Mouse (Mus musculus) E14TG2a.4 (cell line): ENCODE results near the gene Actr6.

Experiments used
- H3K27me3 ChIP-seq: 2 replicates; pipeline ENCODE4 v1.6.1; 2014; ENCODE audit warnings: low read length, control low read depth; ENCODE audit not compliant: insufficient read depth
- H3K36me3 ChIP-seq: 2 replicates; pipeline ENCODE4 v1.6.1; 2014; ENCODE audit warnings: low read length, control low read depth; ENCODE audit not compliant: insufficient read depth
- H3K4me1 ChIP-seq: replicated peaks from 2 replicates; pipeline ENCODE4 v1.6.1; 2014; ENCODE audit warnings: low read depth, low read length, control low read depth
- H3K4me3 ChIP-seq: replicated peaks from 2 replicates; pipeline ENCODE4 v1.5.1; 2014; ENCODE audit warnings: mild to moderate bottlenecking, low read length
- H3K9me3 ChIP-seq: 2 replicates; pipeline ENCODE4 v1.6.1; 2014; ENCODE audit warnings: low read length, control low read depth
- CTCF ChIP-seq: conservative IDR thresholded peaks from 2 replicates; pipeline ENCODE4 v1.5.1; 2014; ENCODE audit warnings: low read length
- NANOG ChIP-seq: IDR thresholded peaks from 2 replicates; pipeline ENCODE4 v1.6.1; 2014; ENCODE audit warnings: borderline replicate concordance, low read length, mixed read lengths
- POU5F1 ChIP-seq: IDR thresholded peaks from 2 replicates; pipeline ENCODE4 v1.6.1; 2014; ENCODE audit warnings: low read length, borderline replicate concordance

Actr6 gene

DNA sequence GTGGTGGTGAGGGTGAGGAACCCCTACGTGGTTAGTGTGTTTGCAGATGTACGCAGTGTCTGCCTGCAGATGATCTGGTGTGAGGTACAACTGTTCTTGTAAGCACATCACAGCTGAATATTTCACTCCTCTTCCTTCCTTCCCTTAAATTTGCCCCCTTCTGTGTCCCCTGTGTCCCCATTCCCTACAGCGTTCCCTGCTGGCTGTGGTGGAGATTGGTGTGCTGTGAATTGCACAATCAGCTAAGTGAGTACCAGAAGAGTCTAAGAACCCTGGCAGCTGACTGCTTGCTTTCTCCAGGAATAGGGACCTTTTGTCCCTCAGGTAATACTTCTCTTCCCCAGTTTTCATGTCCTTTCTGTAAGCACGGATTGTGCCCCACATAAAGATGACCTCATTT is 23.1 kb upstream of the Actr6 start:
- Histone ChIP-seq H3K9me3 (no peaks in the 10 kb centered on the region), H3K4me3 (no peak overlapping the region), H3K36me3 (peaks cover 8% of the 10 kb centered on the region; the same call in 1 of the 2 replicates), H3K27me3 (no peaks in the 10 kb centered on the region), H3K4me1 (no peaks in the 10 kb centered on the region)
- no peak for TF ChIP-seq NANOG

DNA sequence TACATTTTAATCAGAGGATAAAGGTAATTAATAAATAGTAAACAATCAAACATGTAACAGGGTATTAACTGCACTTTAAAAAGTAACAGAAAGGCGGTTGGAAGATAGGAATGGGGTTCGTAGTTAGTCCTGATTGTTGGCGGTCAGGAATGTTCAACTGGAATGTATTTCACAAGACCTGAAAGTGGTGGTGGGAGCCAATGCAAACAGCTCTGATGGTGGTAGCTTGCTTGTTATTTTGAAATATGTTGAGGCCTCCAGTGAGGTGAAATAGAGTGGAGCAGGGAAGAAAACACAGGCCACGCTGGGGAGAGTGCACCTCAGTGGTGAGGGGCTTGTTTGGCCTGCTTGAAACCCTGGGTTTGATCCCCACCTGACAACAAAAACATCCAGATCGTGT is 19.0 kb upstream of the Actr6 start:
- Histone ChIP-seq H3K27me3 (no peaks in the 10 kb centered on the region), H3K36me3 (no peaks in the 10 kb centered on the region), H3K9me3 (no peaks in the 10 kb centered on the region), H3K4me3 (no peak overlapping the region), H3K4me1 (0 out of 2 replicates have a peak, but pooled peaks cover 3% of the 10 kb centered on the region)
- TF ChIP-seq CTCF, result no peak

DNA sequence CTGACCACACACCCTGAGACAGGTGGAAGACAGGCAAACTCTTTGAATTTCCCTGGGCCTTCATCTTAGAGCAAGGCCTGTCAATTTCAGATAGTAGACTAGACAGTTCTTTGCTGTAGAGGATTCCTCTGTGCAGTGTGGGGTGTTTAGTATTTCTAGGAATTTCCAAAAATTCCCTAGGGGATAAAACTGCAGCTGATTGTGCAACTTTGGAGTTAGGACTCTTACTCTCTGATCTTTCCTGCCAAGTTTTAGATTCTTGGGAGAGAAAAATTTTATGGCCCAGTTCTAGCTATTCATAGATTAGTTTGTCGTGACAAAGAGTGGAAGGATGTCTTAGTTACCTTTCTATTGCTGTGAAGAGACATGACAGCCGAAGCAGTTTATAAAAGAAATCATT is 16.5 kb upstream of the Actr6 start:
- no peak overlapping the region for H3K4me3 ChIP-seq
- no peaks in the 10 kb centered on the region for H3K36me3 ChIP-seq
- H3K27me3 ChIP-seq, result no peaks in the 10 kb centered on the region
- H3K9me3 ChIP-seq, result no peaks in the 10 kb centered on the region
- TF ChIP-seq CTCF (no peak), NANOG (no peak)
- H3K4me1 ChIP-seq, result peaks cover 7% of the 10 kb centered on the region

DNA sequence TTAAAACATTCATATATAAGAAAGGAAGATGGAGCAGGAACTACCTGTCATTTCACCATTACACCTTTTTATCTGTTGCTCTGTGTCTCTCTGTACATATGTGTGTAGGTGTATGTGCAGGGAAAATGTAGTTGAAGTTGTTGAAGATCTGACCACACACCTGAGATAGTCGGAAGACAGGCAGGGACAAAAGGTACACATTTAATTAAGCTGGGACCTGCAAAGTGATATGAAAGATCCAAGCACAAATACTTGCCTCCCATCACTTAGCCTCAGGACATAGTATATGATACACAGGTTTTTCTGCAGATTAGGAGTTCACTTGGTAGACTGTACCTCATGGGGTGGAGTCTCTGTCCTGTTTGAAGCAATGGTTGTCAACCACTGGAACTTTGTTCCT is 15.8 kb upstream of the Actr6 start:
- Histone ChIP-seq H3K4me1 (peaks cover 7% of the 10 kb centered on the region), H3K36me3 (no peaks in the 10 kb centered on the region), H3K27me3 (no peaks in the 10 kb centered on the region), H3K9me3 (no peaks in the 10 kb centered on the region), H3K4me3 (no peak overlapping the region)
- TF ChIP-seq CTCF, result no peak
- no peak for TF ChIP-seq NANOG
- no peak for TF ChIP-seq POU5F1

DNA sequence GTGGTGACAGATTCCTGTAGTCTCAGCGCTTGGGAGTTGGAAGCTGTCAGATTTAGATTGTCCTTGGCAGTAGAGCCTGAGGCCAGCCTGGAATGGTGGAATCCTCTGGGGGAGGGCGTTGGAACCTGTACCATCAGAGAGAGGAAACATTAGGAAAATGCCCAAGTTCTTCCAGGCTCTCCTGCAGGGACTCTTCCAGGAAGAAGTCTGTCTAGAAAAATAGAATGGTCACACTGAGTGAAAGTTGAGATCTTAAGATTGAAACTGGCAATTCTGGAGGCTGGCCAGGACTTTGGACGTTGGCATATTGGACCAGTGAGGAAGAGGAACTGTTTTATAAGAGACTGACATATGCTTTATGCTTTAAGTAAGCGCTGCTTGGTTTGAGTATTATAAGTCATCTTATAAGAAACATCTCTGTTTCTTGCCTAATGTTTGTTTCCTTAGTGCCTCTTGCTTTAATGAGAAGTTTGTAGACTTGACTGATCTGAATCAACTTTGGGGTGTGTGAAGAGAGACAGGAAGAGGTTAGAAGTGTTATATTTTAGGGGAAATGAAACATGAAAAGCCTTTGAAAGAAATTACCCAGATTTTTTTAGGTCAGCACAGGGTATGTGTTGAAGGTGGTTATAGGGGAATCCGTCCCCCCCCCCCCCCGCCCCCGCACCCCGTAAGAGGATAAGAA is 15.3 kb upstream of the Actr6 start:
- TF ChIP-seq POU5F1, result no peak
- no peak for TF ChIP-seq CTCF
- no peak for TF ChIP-seq NANOG

DNA sequence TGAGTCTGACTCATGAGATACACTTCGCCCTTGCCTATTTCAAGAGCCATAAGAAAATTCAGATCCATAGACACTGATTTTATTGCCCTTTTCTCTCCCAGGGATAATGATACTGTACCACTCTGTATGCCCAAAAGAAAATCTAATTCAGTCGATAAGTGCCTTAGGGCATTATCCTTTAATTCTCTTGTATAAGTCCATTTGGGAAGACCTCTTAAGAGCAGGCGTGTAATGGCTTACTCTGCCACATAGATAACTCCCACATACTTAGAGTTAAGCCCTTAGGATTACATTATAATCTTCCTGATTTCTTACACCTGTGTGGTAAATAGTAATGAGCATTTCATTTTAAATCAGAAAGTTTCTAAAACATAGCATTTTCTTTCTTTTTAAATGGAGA is 14.5 kb upstream of the Actr6 start:
- H3K36me3 ChIP-seq, result no peaks in the 10 kb centered on the region
- no peak overlapping the region for H3K4me3 ChIP-seq
- H3K4me1 ChIP-seq, result peaks cover 7% of the 10 kb centered on the region
- H3K27me3 ChIP-seq, result no peaks in the 10 kb centered on the region
- H3K9me3 ChIP-seq, result no peaks in the 10 kb centered on the region
- TF ChIP-seq CTCF, result no peak
- no peak for TF ChIP-seq POU5F1

More for the DNA sequence above, 15.3 kb upstream of the Actr6 start:
- peaks cover 7% of the 10 kb centered on the region for H3K4me1 ChIP-seq
- H3K4me3 ChIP-seq, result no peak overlapping the region
- no peaks in the 10 kb centered on the region for H3K9me3 ChIP-seq
- no peaks in the 10 kb centered on the region for H3K27me3 ChIP-seq
- H3K36me3 ChIP-seq, result no peaks in the 10 kb centered on the region

DNA sequence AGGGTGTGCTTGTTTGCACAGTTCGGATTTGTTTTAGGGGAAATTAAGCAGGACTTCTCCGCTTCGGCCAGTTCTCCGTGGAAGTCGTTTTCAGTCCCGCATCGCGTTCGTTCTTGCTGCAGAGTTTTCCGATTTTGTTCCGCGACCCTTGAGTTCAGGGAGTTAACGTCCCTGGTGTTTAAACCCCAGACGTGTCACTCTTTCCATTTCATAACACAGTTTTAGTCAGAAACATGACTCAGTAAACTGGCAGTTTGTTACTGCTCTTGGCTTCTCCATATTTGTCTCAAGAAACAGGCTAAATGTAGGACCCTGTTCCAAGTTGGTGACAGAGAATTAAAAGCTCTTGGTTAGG is 13.5 kb upstream of the Actr6 start:
- Histone ChIP-seq H3K4me3 (peak overlapping the region; percentile 97), H3K9me3 (no peaks in the 10 kb centered on the region), H3K36me3 (no peaks in the 10 kb centered on the region), H3K27me3 (no peaks in the 10 kb centered on the region), H3K4me1 (peaks cover 7% of the 10 kb centered on the region)
- TF ChIP-seq POU5F1 (no peak), CTCF (no peak), NANOG (no peak)

DNA sequence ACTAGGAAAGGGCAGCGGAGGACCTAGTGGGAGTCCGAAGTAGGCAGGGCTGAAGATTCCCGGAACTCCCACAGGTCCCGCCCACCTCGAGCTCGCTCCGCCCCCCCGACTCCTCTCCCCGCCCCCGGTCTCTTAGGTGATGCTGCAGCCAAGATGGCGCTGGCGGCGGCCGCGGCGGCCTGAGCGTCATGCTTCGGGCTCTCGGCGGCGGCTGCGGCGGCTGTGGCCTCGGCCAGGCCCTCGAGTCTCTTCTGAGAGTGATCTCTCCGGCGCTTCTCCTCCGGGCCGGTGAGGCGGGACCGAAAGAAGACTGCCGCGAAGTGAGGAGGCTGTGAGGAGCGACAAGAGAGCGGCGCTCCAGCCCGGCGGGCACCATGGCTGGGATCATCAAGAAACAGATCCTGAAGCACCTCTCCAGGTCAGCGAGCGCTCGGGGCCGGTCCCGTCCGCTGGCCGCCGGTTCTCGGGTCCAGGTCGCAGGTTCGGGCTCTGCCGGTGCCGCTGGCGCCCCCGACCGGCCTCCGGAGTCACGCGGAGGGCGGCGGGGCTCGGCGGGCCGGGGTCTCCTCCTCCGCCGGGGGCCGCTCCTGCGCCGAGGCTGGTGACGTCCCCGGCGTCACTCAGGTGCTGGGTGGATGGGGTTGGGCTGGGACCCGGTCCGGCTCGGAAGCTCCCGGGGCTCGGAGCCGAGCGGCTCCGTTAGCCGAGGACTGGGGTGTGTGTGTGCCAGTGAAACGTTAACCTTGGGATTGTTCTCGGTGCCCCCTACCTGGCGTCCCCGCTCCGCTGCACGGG is 13.0 kb upstream of the Actr6 start, which contains the start of gene Uhrf1bp1l:
TSS of gene Uhrf1bp1l (plus strand) at position 121 of the 795 bp plus-strand sequence.
- H3K27me3 ChIP-seq, result no peaks in the 10 kb centered on the region
- no peaks in the 10 kb centered on the region for H3K9me3 ChIP-seq
- peak within 1 kb of the TSS; percentile 97 for H3K4me3 ChIP-seq
- H3K36me3 ChIP-seq, result no peaks in the 10 kb centered on the region
- H3K4me1 ChIP-seq, result peaks cover 11% of the 10 kb centered on the region
- TF ChIP-seq POU5F1, result no peak
- TF ChIP-seq CTCF, result no peak
- TF ChIP-seq NANOG, result no peak

DNA sequence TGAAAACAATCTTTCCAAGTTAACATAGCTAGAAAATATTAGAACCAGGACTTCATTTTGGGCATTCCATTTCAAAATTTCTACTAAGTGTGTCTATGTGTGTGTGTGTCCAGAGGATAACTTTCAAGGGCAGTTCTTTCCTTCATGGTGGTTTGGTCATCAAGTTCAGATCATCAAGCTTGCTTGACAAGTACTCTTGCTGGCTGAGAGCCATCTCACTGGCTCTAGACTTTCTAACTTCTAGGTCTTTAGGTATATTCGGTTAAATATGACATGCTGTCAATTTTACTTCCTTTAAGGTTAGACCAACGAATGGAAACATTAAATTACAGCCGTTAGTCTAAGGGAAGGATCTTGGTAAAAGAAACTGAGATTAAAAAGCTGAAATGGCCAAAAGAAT is 12.2 kb upstream of the Actr6 start:
- TF ChIP-seq CTCF, result no peak
- no peak for TF ChIP-seq POU5F1
- TF ChIP-seq NANOG, result no peak
- Histone ChIP-seq H3K4me3 (peak overlapping the region; percentile 97), H3K9me3 (no peaks in the 10 kb centered on the region), H3K36me3 (no peaks in the 10 kb centered on the region), H3K27me3 (no peaks in the 10 kb centered on the region), H3K4me1 (peaks cover 18% of the 10 kb centered on the region)
